Mouse (Mus musculus) left cerebral cortex, postnatal 25 days (tissue): ENCODE measurements around the gene 4930523C07Rik. TPM values are rescaled to one million over a fixed set of nuclear protein-coding genes. Genes with fewer than 3 reads are reported as not detected.

ENCODE experiments used
- DNase-seq, 2 experiments: peaks; one replicate each; pipeline ENCODE4 v3.0.0; 2022; ENCODE audit warnings: low spot score in 2 of 2, mixed read lengths in 1 of 2
- intact Hi-C: fragments of 180-260 bp; cut with DNase I; formaldehyde crosslinking; loops from one replicate; pipeline ENCODE4 v1.15.1; 2025
- total RNA-seq, 2 experiments: library from RNA; stranded (reverse); gene quantifications; 2 replicates each; pipeline ENCODE4 v1.2.3; 2021

The 4930523C07Rik gene
- 1 to 10 TPM; 2.1 to 3.6 TPM for total RNA-seq

DNA sequence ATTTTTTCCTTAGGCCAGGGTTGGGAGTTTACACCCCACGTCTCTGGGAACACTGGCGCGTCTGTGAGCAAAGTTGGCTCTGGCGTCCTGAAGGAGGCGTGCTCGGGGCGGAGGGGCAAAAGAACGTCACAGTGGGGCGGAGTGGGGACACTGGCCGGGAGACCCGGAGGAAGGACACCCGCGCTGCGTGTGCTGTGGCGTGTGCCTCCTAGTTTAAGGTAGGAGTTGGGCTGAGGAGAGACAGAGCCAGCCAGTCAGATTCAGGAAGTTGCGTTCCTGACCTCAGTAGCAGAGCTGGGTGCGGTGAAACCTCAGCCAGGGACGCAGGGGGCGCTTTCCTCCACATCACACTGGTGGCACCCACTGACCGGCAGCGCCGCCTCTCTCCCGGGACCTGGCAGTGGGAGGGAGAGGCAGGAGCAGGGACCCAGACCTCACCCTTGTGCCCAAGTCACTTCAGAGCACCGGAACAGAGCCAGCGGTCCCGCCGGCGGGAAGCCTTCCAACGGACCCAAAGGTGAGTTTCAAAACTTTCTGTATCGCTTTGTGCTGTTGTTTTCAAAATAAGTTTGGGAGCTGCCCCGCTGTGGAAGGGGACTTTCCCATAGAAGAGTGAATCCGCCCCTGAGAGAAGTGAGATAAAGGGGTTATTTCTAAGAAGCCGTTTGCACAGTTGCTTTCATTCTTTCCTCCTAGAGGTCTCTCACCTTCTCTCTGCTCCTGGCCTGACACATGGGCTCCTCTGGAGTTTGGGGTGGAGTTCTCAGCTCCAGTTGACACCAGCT lies at the start of gene 4930523C07Rik:
Gene 4930523C07Rik, plus strand, starts transcription at position 146 of the 785 bp plus-strand sequence.
- no peak for DNase-seq
- intact Hi-C loops = no loop called here

GRCm38 (mm10) chr1:159997329-159997728 lies 46.9 kb upstream of the 4930523C07Rik start:
- no peak for DNase-seq
- intact Hi-C loops = no loop called here

DNA sequence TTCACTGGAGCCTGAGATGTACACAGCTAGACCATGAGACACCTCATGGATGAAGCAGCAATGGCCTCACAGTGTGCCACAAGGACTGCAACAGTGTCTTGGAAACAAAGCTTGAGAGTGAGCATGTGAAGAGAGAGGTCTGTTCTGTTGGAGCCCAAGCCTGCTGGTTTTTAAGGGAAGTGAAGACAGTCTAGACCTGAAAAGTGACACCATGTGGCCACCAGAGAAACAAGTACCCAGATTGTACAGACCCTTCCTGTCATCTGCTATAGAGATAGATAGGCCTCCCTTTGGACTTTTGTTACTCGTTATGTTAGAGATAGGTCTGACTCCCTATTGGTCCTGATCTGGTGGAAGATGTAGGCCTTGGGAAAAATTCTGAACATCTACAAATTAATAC lies 45.8 kb upstream of the 4930523C07Rik start:
- no peak for DNase-seq
- intact Hi-C loops = no loop called here

- intact Hi-C loops = no loop called here
- peak; percentile 2 to 33 for DNase-seq
Measured at GRCm38 (mm10) chr1:159999232-159999631, 45.0 kb upstream of the 4930523C07Rik start.

DNA sequence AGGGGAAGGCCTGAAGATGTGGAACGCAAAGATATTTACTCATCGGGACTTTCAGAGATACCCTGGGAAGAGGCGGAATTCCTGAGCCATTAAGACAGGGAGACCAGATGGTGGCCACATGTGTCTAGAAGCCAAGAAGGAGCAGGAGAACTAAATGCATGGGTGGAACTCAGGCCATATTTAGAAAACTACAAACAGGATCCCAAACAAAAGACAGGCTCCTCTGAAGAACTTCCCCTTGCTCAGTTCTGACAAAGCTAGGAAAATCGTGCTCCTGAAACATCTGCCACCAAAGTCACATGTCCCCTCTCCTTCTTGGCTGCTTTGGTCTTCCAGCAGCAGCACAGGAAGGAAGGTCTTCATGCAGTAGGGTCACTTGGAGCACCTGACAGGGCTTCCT lies 38.9 kb upstream of the 4930523C07Rik start:
- DNase-seq = peak in 1 of 2 experiments; percentile 37
- intact Hi-C loops = no loop called here

- DNase-seq = no peak
- intact Hi-C loops = no loop called here
Measured at GRCm38 (mm10) chr1:160006919-160007588, 37.1 kb upstream of the 4930523C07Rik start.

DNA sequence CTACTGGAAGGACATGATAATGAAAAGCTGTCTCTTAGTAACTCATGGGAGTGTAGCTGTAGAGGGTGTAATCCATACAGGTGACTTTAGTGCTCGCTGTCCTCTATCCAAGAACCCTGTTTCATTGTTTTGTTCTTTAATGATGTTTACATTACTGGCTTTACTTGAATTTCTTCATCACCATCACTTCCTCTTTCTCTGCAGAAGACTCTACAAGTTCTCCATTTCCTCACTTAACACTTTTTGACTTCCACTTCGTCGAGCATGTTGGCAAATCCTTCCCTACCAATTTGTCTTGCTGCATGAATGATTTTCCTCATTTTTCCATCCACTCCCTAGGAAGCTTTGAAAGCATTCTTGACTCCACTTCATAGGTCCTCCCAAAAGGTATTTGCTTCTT lies 31.1 kb upstream of the 4930523C07Rik start:
- intact Hi-C loops = no loop called here
- no peak for DNase-seq

GRCm38 (mm10) chr1:160024339-160024980 lies 19.7 kb upstream of the 4930523C07Rik start:
- intact Hi-C loops = no loop called here
- DNase-seq = no peak

DNA sequence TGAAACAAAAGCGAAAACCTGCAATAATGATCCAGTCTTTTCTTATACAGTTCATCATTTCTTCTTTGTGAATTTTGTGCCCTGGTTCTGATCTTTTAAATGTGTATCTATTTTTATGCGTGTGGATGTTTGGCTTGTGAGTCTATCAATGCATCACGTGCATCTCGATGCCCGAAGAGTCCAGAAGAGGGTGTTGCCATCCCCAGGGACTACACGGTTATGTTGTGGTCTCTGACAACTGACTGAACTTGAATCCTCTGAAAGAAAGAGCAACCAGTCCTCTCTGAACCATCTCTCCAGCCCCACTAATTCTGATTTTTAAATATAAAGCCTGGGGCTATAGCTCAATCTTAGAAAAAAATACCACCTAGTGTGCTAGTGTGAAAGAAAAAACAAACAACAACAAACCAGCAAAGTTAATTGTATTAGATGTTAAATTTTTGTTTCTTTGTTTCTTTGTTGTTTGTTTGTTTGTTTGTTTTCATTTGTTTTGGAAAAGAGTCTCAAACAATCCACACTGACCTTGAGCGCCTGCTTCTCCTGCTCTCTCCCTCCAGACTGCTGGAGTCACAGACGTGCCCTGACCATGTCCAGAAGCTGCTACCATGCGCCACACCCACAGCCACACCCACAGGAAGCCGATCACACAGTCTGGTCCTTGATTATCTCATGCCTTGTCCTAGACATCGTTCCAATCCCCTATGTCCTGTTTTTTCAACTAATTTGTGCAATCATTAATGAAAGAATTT lies 18.9 kb upstream of the 4930523C07Rik start:
- intact Hi-C loops = no loop called here
- no peak for DNase-seq

DNA sequence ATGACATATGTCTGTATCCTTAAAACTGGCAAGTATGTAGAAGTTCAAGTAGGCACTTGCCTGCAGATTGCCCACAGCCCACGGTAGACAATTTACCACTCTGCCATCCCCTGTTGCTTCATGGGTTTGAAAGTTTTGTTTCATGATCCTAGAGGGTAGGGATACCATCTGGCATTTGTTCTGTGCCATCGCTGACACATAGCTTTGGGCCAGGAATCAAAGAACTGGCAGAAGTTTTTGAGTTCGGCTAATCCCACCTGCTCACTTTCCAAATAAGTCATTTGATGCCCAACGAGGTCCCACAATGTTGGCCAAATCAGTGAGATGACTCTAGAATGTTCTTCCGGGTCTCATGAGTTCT lies 18.3 kb upstream of the 4930523C07Rik start:
- no peak for DNase-seq
- intact Hi-C loops = no loop called here

- no peak for DNase-seq
- intact Hi-C loops = no loop called here
Measured at GRCm38 (mm10) chr1:160027939-160028338, 16.2 kb upstream of the 4930523C07Rik start.

DNA sequence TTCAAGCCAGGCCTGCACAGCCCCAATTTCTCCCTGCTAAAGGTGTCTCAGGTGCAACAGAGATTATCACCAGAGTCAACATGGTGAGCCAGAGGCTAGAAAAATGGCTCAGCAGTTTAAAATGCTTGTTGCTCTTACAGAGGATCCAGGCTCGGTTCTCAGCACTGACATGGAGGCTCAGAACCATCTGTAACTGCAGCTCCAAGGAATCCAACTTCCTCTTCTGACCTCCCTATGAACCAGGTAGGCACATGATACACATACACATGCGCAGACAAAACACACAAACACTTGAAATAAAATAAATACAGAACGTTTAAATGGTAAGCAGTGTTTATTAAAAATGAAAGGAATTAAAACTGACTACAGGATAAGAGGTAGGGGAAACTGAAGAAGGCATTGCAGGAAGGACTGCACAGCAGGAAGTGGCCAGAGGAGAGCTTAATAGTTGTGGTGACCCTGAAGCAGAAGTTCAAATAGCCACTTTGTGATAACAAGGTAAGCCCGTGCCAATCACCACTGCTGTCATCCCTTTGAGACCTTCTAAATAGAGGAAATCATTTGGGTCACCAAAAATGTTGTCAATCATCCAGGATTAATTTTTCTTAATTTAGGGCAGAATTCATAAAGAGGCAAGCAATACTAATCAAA lies 10.1 kb upstream of the 4930523C07Rik start:
- DNase-seq = no peak
- intact Hi-C loops = no loop called here

DNA sequence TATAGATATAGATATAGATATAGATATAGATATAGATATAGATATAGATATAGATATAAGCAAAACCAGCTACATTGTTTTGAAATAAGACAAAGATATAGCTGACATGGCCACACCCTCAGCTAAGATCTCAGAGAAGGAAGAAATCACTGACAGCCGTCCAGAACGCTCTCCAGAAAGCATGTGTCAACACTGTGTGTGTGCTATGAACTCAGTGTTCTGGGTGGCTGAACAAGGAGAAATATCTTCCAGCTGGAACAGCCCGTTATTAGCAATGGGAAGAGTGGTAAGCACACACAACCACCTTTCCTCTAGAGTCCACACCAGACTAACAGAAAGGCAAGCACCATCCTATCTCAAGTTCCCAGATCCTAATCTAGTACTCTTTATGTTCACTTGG lies 8.6 kb upstream of the 4930523C07Rik start:
- DNase-seq = no peak
- intact Hi-C loops = no loop called here

- intact Hi-C loops = no loop called here
- peak; percentile 36 to 76 for DNase-seq
Measured at GRCm38 (mm10) chr1:160036996-160037521, 7.1 kb upstream of the 4930523C07Rik start.

- intact Hi-C loops = no loop called here
- DNase-seq = no peak
Measured at GRCm38 (mm10) chr1:160039951-160040645, 4.1 kb upstream of the 4930523C07Rik start.

DNA sequence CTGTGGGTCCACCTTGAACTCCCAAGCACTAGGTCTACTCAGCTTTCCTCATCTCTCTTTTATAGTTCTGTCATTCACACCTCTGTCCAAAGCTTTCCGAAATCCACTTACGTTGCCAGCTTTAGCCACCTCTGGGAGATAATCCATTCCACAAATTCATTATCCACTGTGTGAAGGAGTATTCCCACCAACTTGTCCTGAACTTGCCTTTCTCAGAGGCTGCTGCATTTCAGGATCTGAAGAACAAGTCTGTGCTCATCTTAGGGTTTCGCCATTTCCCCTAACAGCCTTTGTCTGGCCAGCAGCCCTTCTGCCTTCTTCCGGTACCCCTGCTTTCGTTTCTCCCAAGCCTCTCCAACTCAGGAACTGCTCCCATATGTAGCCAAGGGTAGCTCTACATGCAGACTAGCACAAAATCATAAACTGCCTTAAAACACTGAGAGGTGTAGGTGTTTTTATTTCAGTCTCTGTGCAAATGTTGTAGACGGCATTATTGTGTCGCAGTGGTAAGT lies 2.9 kb upstream of the 4930523C07Rik start:
- intact Hi-C loops = no loop called here
- DNase-seq = no peak

DNA sequence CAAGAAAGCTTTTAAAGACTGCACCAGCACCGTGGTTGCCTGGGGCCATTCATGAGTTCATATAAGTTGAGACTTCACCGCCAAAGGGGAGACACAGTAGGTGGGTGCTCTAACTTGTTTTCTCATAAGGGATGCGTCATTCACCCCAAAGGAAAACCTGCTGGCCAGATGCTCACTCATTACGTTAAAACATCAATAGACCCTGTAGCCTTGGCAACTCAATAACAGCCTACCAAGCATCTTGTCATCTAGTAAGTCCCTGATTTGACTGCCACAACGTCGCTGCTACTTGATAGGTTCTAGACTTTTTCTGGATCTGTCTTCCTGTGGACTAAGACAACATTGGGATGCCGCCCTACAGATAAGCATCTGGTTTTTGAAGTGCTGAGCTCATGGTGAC lies 1.8 kb upstream of the 4930523C07Rik start:
- intact Hi-C loops = no loop called here
- DNase-seq = no peak

DNA sequence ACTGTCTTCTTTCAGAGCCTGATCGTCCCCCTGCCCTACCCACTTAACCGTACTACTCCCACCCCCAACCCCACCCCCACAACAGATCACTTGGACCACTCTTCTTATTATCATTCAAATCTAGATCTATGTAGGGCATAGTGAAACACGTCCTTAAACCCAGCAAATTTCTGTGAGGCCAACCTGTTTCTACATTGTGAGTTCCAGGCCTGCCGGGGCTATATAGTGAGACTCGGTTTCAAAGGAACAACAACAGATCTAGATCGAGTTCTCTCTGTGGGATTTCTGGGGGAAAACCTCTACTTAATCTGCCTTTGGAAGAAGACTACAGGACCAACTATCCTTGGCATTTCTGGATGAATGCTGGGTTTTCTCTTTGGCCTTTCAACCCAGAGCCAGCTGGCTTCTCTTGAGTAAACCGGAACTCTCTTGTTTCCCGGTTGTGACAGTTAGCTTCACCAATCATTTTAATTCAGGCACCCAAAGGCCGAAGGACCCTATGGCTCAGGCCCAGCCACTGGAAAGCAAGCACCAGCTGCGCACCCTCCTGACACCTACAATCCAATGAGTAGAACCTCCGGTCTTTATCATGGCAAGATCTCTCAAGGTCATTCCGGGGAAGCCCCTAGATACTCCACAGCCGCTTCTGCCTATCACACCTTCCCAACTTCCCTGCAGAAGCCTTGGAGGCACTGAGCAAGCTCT lies 759 bp upstream of the 4930523C07Rik start:
- intact Hi-C loops = no loop called here

More for the DNA sequence above, 759 bp upstream of the 4930523C07Rik start:
- DNase-seq = no peak
